Mouse (Mus musculus) hindbrain, embryonic 12.5 days (tissue): ENCODE measurements around the gene Haao. TPM values are rescaled to one million over a fixed set of nuclear protein-coding genes. Genes with fewer than 3 reads are reported as not detected.

ENCODE experiments used
- ATAC-seq: fragments of 200-750 bp; cut with Nextera tagmentation; 2 replicates; pipeline ENCODE4 v1.8.0; 2017; ENCODE audit warnings: moderate TSS enrichment; ENCODE audit not compliant: low FRiP score
- H3K27ac ChIP-seq: fragments of 300-500 bp; sonication (generic); 2 replicates; pipeline ENCODE4 v1.5.1; 2016; ENCODE audit warnings: mild to moderate bottlenecking
- H3K27me3 ChIP-seq: fragments of 300-500 bp; sonication (generic); 2 replicates; pipeline ENCODE4 v1.6.1; 2016; ENCODE audit warnings: mild to moderate bottlenecking
- H3K36me3 ChIP-seq: fragments of 300-500 bp; sonication (generic); 2 replicates; pipeline ENCODE4 v1.6.1; 2016; ENCODE audit warnings: mild to moderate bottlenecking
- H3K4me1 ChIP-seq: fragments of 300-500 bp; sonication (generic); 2 replicates; pipeline ENCODE4 v1.6.1; 2016
- H3K4me2 ChIP-seq: fragments of 300-500 bp; sonication (generic); replicated peaks from 2 replicates; pipeline ENCODE4 v1.6.1; 2016; ENCODE audit warnings: mild to moderate bottlenecking
- H3K4me3 ChIP-seq: fragments of 300-500 bp; sonication (generic); 2 replicates; pipeline ENCODE4 v1.5.1; 2016; ENCODE audit warnings: mild to moderate bottlenecking
- H3K9ac ChIP-seq: fragments of 300-500 bp; sonication (generic); 2 replicates; pipeline ENCODE4 v1.6.1; 2016; ENCODE audit warnings: mild to moderate bottlenecking, moderate library complexity
- H3K9me3 ChIP-seq: fragments of 300-500 bp; sonication (generic); replicated peaks from 2 replicates; pipeline ENCODE4 v1.6.1; 2016; ENCODE audit warnings: mild to moderate bottlenecking
- WGBS: fragments of 180-500 bp; shearing (Covaris S2); methylation state at CpG from one replicate; pipeline ENCODE4 v1.1.7; 2016; 5-methylcytosine and 5-hydroxymethylcytosine counted together
- polyA plus RNA-seq: library from polyadenylated mRNA; unstranded; fragments of >200 nt; fragmentation: Nextera tagmentation; extraction: Ambion mirVana; gene quantifications from 2 replicates; pipeline ENCODE4 v1.2.1, GENCODE M21; 2016

The Haao gene
- polyA plus RNA-seq, 1 experiment from 2014 or later = 0.30 TPM

DNA sequence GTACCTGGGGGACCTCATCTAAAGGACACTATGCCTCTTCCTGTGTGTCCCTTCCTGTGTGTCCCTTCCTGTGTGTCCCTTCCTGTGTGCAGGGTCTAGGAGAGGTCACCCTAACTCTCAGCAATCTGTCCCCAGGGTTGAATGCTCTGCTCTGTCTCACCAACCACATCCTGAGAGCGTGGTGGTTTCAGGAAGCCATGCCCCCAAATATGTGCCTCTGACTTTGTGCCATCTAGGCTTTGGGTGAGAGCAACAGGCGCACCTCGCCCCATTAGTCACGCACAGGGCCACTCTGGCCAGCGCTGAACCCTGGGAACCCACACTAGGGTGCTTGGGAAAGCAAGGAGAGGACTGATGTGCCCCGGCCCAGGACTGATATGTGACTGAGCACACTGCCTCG lies 23.9 kb downstream of the Haao start:
- ATAC-seq = no peak

DNA sequence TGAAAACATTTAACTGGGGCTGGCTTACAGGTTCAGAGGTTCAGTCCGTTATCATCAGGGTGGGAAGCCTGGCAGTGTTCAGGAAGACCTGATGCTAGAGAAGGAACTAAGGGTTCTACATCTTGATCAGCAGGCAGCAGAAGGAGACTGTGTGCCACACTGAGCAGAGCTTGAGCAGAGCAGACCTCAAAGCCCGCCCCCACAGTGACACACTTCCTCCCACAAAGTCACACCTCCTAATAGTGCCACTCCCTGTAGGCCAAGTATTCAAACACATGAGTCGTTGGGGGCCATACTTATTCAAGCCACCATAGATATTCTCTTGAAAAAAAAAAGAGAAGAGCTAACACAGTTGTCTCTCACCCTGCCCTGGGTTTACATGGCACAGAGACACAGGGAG lies 25.9 kb downstream of the Haao start:
- Histone ChIP-seq H3K4me3 (no peak overlapping the region), H3K27me3 (no peaks in the 10 kb centered on the region), H3K9me3 (no peaks in the 10 kb centered on the region)

More for the DNA sequence above, 23.9 kb downstream of the Haao start:
- no peak overlapping the region for H3K9ac ChIP-seq
- H3K4me2 ChIP-seq = no peak overlapping the region
- H3K4me1 ChIP-seq = peaks cover 13% of the 10 kb centered on the region
- H3K27me3 ChIP-seq = no peaks in the 10 kb centered on the region
- H3K4me3 ChIP-seq = no peak overlapping the region
- no peaks in the 10 kb centered on the region for H3K9me3 ChIP-seq
- 88% methylated on average over 7 of the region's 7 CpGs for WGBS
- no peaks in the 10 kb centered on the region for H3K36me3 ChIP-seq
- no peak overlapping the region for H3K27ac ChIP-seq

DNA sequence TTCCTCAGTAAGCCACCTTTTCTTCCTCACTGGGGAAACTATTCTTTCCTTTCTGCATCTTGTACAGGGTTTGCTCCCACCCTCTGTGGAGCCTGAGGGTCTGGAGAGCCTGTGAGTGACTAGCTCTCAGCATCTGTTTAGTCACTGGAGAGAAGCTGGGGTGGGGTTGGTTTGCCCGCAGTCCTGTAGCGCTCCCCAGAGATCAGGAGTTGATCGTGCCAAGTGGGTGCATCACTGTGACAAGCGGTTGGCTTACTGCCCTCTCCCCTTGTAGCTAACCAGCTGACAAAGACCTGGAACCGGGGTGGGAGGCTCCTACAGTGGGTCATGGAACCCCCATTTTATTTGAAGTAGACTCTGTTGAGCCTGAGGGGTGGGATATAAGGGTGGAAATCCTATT lies 27.1 kb downstream of the Haao start:
- 81% methylated on average over 5 of the region's 5 CpGs for WGBS
- ATAC-seq = no peak
- no peak overlapping the region for H3K4me2 ChIP-seq

More for the DNA sequence above, 25.9 kb downstream of the Haao start:
- Histone ChIP-seq H3K9ac (no peak overlapping the region), H3K36me3 (no peaks in the 10 kb centered on the region), H3K4me1 (peaks cover 13% of the 10 kb centered on the region), H3K27ac (no peak overlapping the region), H3K4me2 (no peak overlapping the region)
- no peak for ATAC-seq
- WGBS = 77% methylated on average over 3 of the region's 3 CpGs

DNA sequence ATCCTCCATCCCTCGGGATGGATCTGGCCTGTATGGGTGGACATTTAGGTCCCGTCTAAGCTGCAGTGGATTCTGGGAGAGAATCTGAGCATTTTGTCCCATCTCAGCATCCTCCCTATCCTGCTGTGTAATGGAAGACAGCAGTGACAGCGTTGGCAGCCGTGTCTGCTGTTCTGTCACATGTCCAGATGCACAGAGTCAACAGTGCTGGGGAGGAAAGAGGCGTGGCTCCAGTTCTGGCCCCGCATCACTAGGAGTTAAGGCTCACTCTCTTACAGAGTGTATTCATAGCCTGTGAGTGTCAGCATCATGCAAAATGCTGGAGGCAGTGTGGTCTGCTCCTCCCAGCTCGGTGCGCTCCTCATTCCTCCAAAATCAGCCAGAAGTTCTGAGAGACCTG lies 28.3 kb downstream of the Haao start:
- ATAC-seq = no peak
- Histone ChIP-seq H3K4me1 (peaks cover 13% of the 10 kb centered on the region), H3K4me2 (no peak overlapping the region), H3K27ac (no peak overlapping the region), H3K9ac (no peak overlapping the region), H3K36me3 (no peaks in the 10 kb centered on the region), H3K27me3 (no peaks in the 10 kb centered on the region), H3K4me3 (no peak overlapping the region), H3K9me3 (no peaks in the 10 kb centered on the region)
- 67% methylated on average over 8 of the region's 8 CpGs for WGBS

More for the DNA sequence above, 27.1 kb downstream of the Haao start:
- Histone ChIP-seq H3K4me3 (no peak overlapping the region), H3K4me1 (peaks cover 13% of the 10 kb centered on the region), H3K9ac (no peak overlapping the region), H3K36me3 (no peaks in the 10 kb centered on the region), H3K27ac (no peak overlapping the region), H3K9me3 (no peaks in the 10 kb centered on the region), H3K27me3 (no peaks in the 10 kb centered on the region)

DNA sequence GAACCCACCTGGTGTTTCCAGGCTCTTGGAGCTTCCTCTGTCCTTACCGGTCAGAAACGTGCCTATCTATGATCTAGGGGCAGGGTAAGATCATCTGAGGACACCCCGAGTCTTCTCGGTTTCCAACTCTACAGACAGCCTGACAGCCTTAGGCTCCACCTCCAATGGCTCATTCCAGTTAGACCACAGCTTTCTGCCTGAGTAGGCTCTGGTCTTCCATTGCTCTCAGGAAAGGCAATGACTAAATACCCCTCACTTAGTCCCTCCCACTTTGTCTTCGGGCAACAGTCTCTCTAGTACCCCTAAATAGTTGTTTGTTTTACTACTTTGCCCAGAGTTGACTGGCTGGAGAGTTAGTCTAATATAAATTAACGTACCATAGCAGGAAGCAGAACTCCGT lies 30.8 kb downstream of the Haao start:
- ATAC-seq = no peak
- Histone ChIP-seq H3K4me1 (peaks cover 13% of the 10 kb centered on the region), H3K27ac (no peak overlapping the region), H3K9me3 (no peaks in the 10 kb centered on the region), H3K27me3 (no peaks in the 10 kb centered on the region), H3K36me3 (peaks cover 6% of the 10 kb centered on the region; the same call in 1 of the 2 replicates), H3K4me3 (no peak overlapping the region), H3K9ac (no peak overlapping the region), H3K4me2 (no peak overlapping the region)
- 89% methylated on average over 7 of the region's 7 CpGs for WGBS

DNA sequence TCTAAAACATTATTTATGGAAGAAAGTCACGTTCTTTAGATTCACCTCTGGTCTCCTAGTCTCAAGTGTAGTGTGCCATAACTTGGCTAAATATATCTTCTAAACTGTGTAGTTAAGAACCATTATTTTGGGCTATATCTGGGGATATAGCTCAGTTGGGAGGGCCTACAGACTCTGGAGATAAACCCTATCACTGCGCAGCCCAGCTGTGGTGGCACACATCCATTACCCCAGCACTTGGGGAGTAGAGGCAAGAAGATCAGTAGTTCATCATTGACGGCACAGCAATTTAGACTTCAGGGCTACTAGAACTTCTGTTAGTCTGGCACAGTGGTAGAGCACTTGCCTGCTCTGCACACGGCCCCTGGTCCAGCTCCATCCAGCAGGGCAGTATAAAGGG lies 34.7 kb downstream of the Haao start:
- H3K9me3 ChIP-seq = no peaks in the 10 kb centered on the region
- WGBS = 91% methylated on average over 4 of the region's 4 CpGs
- no peak overlapping the region for H3K4me2 ChIP-seq
- no peaks in the 10 kb centered on the region for H3K27me3 ChIP-seq
- peaks cover 6% of the 10 kb centered on the region; the same call in 1 of the 2 replicates for H3K36me3 ChIP-seq
- H3K4me3 ChIP-seq = no peak overlapping the region
- ATAC-seq = no peak
- no peaks in the 10 kb centered on the region for H3K4me1 ChIP-seq
- no peak overlapping the region for H3K9ac ChIP-seq
- H3K27ac ChIP-seq = no peak overlapping the region

DNA sequence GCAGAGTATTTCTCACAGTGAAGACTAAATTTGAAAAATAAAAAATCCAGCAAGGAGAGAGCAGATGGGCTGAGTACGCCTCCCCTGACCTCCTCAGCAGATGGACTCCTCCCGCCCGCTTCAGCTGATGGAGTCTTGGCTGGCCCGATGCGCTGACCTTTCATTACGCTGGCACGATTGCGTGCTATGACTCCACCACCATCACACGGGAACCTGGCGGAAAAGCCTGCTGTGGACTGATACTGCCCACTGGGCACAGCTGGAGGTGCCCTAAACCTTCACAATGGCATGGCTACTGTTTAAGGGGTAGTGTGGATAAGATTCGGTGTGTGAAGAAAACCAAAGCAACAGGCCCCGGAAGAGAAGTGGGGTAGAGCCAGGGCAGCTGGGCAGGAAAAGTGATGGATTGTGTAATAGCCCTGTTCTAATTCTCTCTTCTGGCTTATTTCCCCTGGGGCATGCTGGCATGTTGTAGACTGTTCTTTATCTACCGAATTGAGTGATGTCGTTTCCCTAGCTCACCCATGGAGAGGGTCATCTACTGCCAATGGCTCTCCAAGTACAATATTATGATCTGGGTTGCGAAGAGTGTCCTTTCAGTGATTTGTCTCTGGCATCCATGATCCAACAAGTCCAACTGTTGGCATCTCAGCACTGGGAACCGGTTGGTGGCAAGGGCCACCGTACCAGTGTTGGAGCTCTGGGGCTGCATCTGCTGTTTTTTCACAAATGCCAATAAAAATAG lies 35.4 kb downstream of the Haao start:
- Histone ChIP-seq H3K4me2 (no peak overlapping the region), H3K27ac (no peak overlapping the region), H3K36me3 (peaks cover 6% of the 10 kb centered on the region; the same call in 1 of the 2 replicates), H3K27me3 (no peaks in the 10 kb centered on the region), H3K4me3 (no peak overlapping the region), H3K4me1 (no peaks in the 10 kb centered on the region), H3K9ac (no peak overlapping the region), H3K9me3 (no peaks in the 10 kb centered on the region)
- WGBS = 86% methylated on average over 17 of the region's 17 CpGs
- no peak for ATAC-seq

DNA sequence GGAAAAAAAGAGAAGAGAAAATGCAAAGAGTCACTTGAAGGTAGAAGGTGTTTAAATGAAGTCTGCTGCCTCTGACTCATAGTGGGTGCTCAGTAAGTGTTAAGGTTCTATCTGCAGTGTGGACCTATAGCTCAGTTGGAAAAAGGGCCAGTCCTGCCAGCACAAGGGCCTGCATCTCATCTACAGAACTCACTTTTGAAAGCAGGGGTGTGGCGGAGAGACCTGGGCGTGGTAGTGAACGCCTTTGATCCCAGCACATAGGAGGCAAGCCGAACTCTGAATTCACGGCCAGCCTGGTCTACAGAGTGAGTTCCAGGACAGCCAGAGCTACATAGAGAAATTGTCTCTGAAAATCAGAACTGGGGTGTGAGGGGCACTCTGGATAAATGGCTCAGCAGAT lies 37.5 kb downstream of the Haao start:
- H3K27me3 ChIP-seq = no peaks in the 10 kb centered on the region
- H3K36me3 ChIP-seq = peaks cover 16% of the 10 kb centered on the region; the same call in 1 of the 2 replicates
- H3K4me1 ChIP-seq = no peaks in the 10 kb centered on the region
- H3K9ac ChIP-seq = no peak overlapping the region
- H3K4me3 ChIP-seq = no peak overlapping the region
- H3K27ac ChIP-seq = no peak overlapping the region
- no peaks in the 10 kb centered on the region for H3K9me3 ChIP-seq
- 86% methylated on average over 5 of the region's 5 CpGs for WGBS
- H3K4me2 ChIP-seq = no peak overlapping the region
- no peak for ATAC-seq

DNA sequence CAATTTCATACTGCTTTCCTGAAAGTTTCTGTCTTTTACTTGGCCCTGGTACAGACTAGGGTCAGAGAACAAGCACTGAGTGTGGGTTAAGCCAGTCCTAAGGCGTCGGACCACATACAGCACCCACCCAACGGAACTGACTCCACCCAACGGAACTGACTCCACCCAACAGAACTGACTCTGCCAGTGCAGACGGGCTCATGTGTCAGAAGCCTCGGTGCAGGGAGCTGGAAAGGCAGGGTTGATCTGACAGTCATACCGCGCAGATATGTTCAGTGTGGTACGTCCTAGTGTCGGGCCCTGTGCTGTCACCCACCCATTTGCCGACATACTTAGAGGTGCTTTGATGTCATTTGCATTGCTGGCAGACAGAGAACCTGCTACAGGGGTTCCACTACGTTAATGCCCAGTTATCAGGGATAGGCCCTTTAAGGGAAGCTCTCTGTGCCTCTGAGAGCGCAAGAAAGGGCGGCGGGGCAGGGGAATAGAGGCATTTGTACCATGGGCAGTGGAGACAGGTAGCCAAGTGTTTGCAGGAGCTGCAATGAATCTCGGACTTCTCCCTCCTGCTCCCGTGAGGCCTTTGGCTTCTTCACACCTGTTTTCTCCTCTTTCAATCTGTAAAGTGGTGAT lies 38.5 kb downstream of the Haao start:
- Histone ChIP-seq H3K36me3 (peaks cover 21% of the 10 kb centered on the region; the same call in 1 of the 2 replicates), H3K9me3 (no peaks in the 10 kb centered on the region), H3K4me1 (0 out of 2 replicates have a peak, but pooled peaks cover under 1% of the 10 kb centered on the region), H3K27me3 (no peaks in the 10 kb centered on the region), H3K27ac (no peak overlapping the region), H3K4me3 (no peak overlapping the region), H3K9ac (no peak overlapping the region), H3K4me2 (no peak overlapping the region)
- no peak for ATAC-seq
- 91% methylated on average over 17 of the region's 17 CpGs for WGBS

DNA sequence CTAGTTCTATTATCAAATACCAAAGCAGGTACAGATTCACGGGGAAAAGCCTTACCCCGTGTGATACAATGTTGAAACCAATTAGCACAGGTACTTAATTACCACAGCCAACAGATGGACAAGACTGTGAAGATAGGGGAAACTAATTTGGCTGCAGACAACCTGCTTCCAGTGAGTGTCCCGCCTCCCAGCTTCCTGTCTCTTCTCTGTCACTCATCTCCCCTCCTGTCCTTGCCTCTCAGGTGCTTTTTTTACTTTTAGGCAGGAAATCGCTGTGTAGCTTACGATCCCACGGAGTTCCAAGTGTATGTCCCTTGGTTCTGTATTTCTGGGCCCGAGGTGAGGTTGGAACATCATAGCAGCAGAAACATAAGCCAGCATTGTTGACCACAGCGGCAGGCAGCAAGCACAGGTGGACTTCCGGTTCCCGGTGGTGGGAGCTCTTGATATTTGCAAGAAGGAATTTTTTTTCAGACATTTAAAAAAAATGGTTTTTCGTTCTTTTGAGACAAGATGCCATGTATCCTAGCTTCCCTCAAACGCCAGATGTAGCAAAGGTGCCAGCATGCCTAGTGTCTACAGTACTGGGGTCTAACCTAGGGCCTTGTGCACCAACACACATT lies 39.2 kb downstream of the Haao start:
- Histone ChIP-seq H3K9me3 (no peaks in the 10 kb centered on the region), H3K27me3 (no peaks in the 10 kb centered on the region), H3K27ac (no peak overlapping the region), H3K4me1 (peaks cover 8% of the 10 kb centered on the region; the same call in 1 of the 2 replicates), H3K4me3 (no peak overlapping the region), H3K9ac (no peak overlapping the region), H3K4me2 (no peak overlapping the region), H3K36me3 (peaks cover 22% of the 10 kb centered on the region; the same call in 1 of the 2 replicates)
- no peak for ATAC-seq
- 90% methylated on average over 12 of the region's 12 CpGs for WGBS

DNA sequence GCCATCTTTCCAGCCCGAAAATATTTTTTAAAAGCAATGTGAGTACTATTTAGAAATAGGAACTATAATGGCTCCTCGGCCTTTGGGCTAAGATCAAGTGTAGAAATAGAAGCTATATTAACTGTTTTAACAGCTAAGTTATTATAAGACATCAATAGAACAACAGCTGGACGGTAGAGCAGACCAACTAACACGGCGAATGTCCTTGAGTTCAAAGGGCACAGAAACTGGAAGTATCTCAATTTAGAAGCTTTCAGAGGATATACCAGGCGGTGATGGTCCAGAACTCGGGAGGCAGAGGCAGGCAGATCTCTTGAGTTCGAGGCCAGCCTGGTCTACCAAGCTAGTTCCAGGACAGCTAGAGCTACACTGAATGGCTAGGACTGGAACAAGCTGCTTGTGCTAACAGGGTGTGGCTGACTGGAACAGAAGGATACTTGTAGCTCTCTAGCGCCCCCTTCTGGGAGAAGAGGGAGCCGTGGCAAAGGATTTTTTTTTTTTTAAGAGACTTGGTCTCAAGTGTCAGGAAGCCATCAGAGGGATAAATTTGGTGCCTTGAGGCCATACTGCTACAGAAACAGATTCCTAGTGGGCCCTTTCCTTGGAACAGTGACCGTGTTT lies 39.9 kb downstream of the Haao start:
- peaks cover 9% of the 10 kb centered on the region; the same call in 1 of the 2 replicates for H3K4me1 ChIP-seq
- H3K4me3 ChIP-seq = no peak overlapping the region
- H3K9ac ChIP-seq = no peak overlapping the region
- 78% methylated on average over 11 of the region's 11 CpGs for WGBS
- peaks cover 25% of the 10 kb centered on the region for H3K36me3 ChIP-seq
- no peaks in the 10 kb centered on the region for H3K9me3 ChIP-seq
- H3K27ac ChIP-seq = no peak overlapping the region
- no peak overlapping the region for H3K4me2 ChIP-seq
- no peaks in the 10 kb centered on the region for H3K27me3 ChIP-seq
- ATAC-seq = no peak

DNA sequence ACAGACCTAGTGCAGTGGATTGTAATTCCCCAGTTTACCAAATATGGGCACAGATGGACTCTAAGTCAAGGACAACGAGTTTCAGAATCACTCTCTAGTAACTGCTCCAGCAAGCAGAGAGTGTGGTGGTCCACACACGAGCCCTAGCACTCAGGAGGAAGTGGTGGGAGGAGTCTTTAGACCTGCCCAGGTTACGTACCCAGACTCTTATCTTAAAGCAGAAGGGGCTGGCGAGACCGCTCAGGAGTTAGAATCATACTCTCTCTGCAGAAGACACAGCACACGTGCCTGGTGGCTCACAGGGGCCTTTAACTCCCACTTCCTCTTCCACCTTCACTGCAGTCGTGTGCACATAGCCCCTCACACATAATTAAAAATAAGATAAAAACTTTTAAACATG lies 40.4 kb downstream of the Haao start:
- no peak overlapping the region for H3K9ac ChIP-seq
- no peak overlapping the region for H3K4me3 ChIP-seq
- H3K27me3 ChIP-seq = no peaks in the 10 kb centered on the region
- peaks cover 9% of the 10 kb centered on the region; the same call in 1 of the 2 replicates for H3K4me1 ChIP-seq
- H3K27ac ChIP-seq = no peak overlapping the region
- ATAC-seq = no peak
- no peaks in the 10 kb centered on the region for H3K9me3 ChIP-seq
- no peak overlapping the region for H3K4me2 ChIP-seq
- WGBS = 79% methylated on average over 7 of the region's 7 CpGs
- H3K36me3 ChIP-seq = peaks cover 22% of the 10 kb centered on the region
